ENCODE assay signal across 12 mouse cellular contexts in the genomic region with DNA sequence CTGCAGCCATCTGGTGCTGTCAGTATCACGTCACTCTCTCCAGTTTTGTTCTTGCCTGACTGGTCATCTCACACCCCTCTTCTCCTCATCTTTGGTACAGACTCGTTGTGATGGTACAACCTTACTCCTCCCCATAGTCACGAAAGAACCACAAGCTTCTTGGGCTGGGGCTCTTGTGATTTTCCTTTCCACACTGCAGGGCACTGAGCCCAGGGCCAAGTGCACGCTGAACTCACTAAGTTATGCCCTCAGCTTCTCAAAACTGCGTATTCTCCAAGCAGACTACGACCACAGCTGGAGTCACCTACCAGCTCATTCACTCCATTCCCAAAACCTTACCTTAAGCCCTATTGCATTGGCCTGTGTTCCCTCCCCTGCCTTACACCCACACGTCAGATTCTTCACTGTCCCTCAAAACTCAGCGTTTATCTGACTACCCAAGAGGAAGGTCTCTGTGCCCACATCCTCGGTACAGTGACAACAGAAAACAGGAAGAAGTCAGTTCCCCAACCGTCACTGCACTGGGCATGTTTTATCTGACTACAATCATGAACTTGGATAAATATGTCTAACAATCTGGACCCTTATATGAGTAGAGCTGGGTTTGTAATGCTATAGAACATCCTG.
DNase-seq lines count a peak whose midpoint lies in the region; TF ChIP-seq lines count a peak whose summit lies in the region.
"Had no signal": no experiment of that assay in that cellular context is flagged by ENCODE, and none has a peak within 500 bp of the region (broad histone marks: within the 10 kb centered on the region; RNA-seq: fewer than 3 reads in every experiment).

No protein-coding gene starts in this region.

- no peaks in the 10 kb centered on the region for H3K36me3 ChIP-seq in thymus, adult 2 months (ENCODE audit: control insufficient read depth, insufficient read depth, low read length)
- H3K36me3 ChIP-seq in forebrain, embryonic 10.5 days (replicated peaks) = no peaks in the 10 kb centered on the region
- 0 out of 2 replicates have a peak, but pooled peaks cover 6% of the 10 kb centered on the region for H3K36me3 ChIP-seq in hindbrain, embryonic 10.5 days
- H3K36me3 ChIP-seq: hindbrain, embryonic 15.5 days had no signal

- TF ChIP-seq CTCF in bone marrow macrophage, adult 2 months (IDR thresholded peaks at IDR 0.05; ENCODE audit: low read depth, low read length) = no peak
- no peak for TF ChIP-seq CTCF in thymus, adult 2 months (IDR thresholded peaks at IDR 0.05; ENCODE audit: borderline replicate concordance, control insufficient read depth, extremely low read depth, insufficient read depth, low read length, poor library complexity)

- H3K9me3 ChIP-seq in forebrain, embryonic 10.5 days = no peaks in the 10 kb centered on the region
- H3K9me3 ChIP-seq in hindbrain, embryonic 10.5 days = no peaks in the 10 kb centered on the region
- H3K9me3 ChIP-seq: hindbrain, embryonic 15.5 days had no signal

- peak overlapping the region; percentile 36 for H3K4me3 ChIP-seq in bone marrow macrophage, adult 2 months (ENCODE audit: insufficient read depth, low read length)
- H3K4me3 ChIP-seq in thymus, adult 2 months (ENCODE audit: control insufficient read depth, insufficient read depth, low read length) = no peak overlapping the region; the same call in 1 of the 2 replicates
- H3K4me3 ChIP-seq in forebrain, embryonic 10.5 days = no peak overlapping the region
- no peak overlapping the region for H3K4me3 ChIP-seq in hindbrain, embryonic 10.5 days
- H3K4me3 ChIP-seq: hindbrain, embryonic 15.5 days had no signal

- WGBS in thymus, adult 2 months = 8% methylated on average over 10 of the region's 10 CpGs
- 89% methylated on average over 10 of the region's 10 CpGs for WGBS in forebrain, embryonic 10.5 days
- 90% methylated on average over 10 of the region's 10 CpGs for WGBS in hindbrain, embryonic 10.5 days

- no peaks in the 10 kb centered on the region for H3K27me3 ChIP-seq in thymus, adult 2 months (ENCODE audit: control insufficient read depth, insufficient read depth, low read length)
- H3K27me3 ChIP-seq in forebrain, embryonic 10.5 days (ENCODE audit: poor library complexity, severe bottlenecking) = no peaks in the 10 kb centered on the region
- H3K27me3 ChIP-seq in hindbrain, embryonic 10.5 days (ENCODE audit: insufficient read depth, poor library complexity, severe bottlenecking) = no peaks in the 10 kb centered on the region
- H3K27me3 ChIP-seq: CH12.LX; hindbrain, embryonic 15.5 days had no signal

- TF ChIP-seq POLR2A in bone marrow macrophage, adult 2 months (IDR thresholded peaks at IDR 0.05; ENCODE audit: borderline replicate concordance, low read depth, low read length) = no peak
- no peak for TF ChIP-seq POLR2A in thymus, adult 2 months (IDR thresholded peaks at IDR 0.05; ENCODE audit: control insufficient read depth, extremely low read depth, insufficient read depth, low read length, poor library complexity)

- H3K27ac ChIP-seq in bone marrow macrophage, adult 2 months (ENCODE audit: insufficient read depth, low read depth, low read length) = peak overlapping the region; percentile 97
- H3K27ac ChIP-seq in thymus, adult 2 months (ENCODE audit: control insufficient read depth, insufficient read depth, low read length) = peak overlapping the region; percentile 91
- no peak overlapping the region for H3K27ac ChIP-seq in forebrain, embryonic 10.5 days
- H3K27ac ChIP-seq in hindbrain, embryonic 10.5 days = no peak overlapping the region
- H3K27ac ChIP-seq: hindbrain, embryonic 15.5 days had no signal

- intact Hi-C loops in heart, postnatal 14 days (cut with DNase I) = no loop called here

- H3K4me1 ChIP-seq in bone marrow macrophage, adult 2 months (ENCODE audit: control insufficient read depth, insufficient read depth, low read length) = peaks cover 27% of the 10 kb centered on the region
- H3K4me1 ChIP-seq in thymus, adult 2 months (replicated peaks; ENCODE audit: control insufficient read depth, insufficient read depth, low read length) = peaks cover 5% of the 10 kb centered on the region
- peaks cover 11% of the 10 kb centered on the region; the same call in 1 of the 2 replicates for H3K4me1 ChIP-seq in forebrain, embryonic 10.5 days
- H3K4me1 ChIP-seq in hindbrain, embryonic 10.5 days (replicated peaks) = no peaks in the 10 kb centered on the region
- H3K4me1 ChIP-seq: hindbrain, embryonic 15.5 days had no signal

- DNase-seq in heart, adult 8-10 months (ENCODE audit: low spot score) = peak; percentile 26
- DNase-seq in heart, postnatal 14 days = no peak
- peak; percentile 25 to 27 for DNase-seq in lung, postnatal 4 days
- peak; percentile 43 for DNase-seq in thymus, adult 2 months
- no peak for DNase-seq in forebrain, embryonic 10.5 days (ENCODE audit: extremely low spot score, low spot score)
- no peak for DNase-seq in hindbrain, embryonic 10.5 days (ENCODE audit: low spot score)
- DNase-seq in cerebellum, adult 18-20 months = no peak
- DNase-seq: adrenal gland, adult 8-10 months; midbrain, embryonic 14.5 days had no signal

Comparison
In these comparisons a context has a peak if more than half of its experiments do, and no peak if none do; other contexts are left out.
1. DNase-seq: peak in heart, adult 8-10 months (single experiment), lung, postnatal 4 days (2 of 2) and thymus, adult 2 months (single experiment); none in heart, postnatal 14 days (0 of 2), forebrain, embryonic 10.5 days (single experiment), hindbrain, embryonic 10.5 days (single experiment) and cerebellum, adult 18-20 months (0 of 2).
2. H3K27ac ChIP-seq: peak in bone marrow macrophage, adult 2 months (single experiment) and thymus, adult 2 months (single experiment); none in forebrain, embryonic 10.5 days (single experiment) and hindbrain, embryonic 10.5 days (single experiment).